Mouse (Mus musculus) ES-E14 (cell line): ENCODE data around the gene Ttf2.

Experiments
- CHD2 ChIP-seq: IDR thresholded peaks from 2 replicates; pipeline ENCODE4 v1.6.1; 2014; ENCODE audit warnings: mild to moderate bottlenecking, low read depth, low read length, inconsistent platforms
- HCFC1 ChIP-seq: IDR thresholded peaks from 2 replicates; pipeline ENCODE4 v1.6.1; 2012; ENCODE audit warnings: low read length, inconsistent platforms, borderline replicate concordance; ENCODE audit not compliant: insufficient read depth
- MAFK ChIP-seq: IDR thresholded peaks from 2 replicates; pipeline ENCODE4 v1.6.1; 2014; ENCODE audit warnings: mild to moderate bottlenecking, low read depth, low read length, inconsistent platforms; ENCODE audit not compliant: insufficient read depth
- ZNF384 ChIP-seq: IDR thresholded peaks from 2 replicates; pipeline ENCODE4 v1.6.1; 2012; ENCODE audit warnings: low read depth, low read length, inconsistent platforms

DNA sequence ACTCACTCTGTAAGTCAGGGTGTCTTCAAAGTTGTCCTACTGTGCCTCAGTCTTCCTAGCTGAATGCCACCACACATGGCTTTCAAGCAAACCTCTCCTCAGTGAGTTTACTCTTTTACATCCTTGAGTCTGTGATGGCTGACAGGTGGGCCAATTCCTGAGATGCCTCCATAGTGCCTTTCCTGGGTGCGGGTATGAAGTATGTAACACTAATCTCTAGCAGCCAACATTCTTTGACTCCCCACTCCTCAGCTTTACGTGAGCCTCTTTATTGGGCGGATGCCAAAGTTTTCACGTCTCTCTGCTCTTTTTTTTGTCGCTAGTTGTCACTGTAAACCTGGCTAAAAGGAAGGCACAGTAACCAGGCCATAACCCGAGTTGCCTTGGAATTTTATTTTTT is 35.9 kb upstream of the Ttf2 start:
- TF ChIP-seq HCFC1 (no peak), ZNF384 (no peak), MAFK (no peak), CHD2 (no peak)
